Mouse (Mus musculus) yolk sac, embryonic 10.5 days (tissue): ENCODE results near the gene Ctu2.

Experiments
- DNase-seq: peaks from one replicate; pipeline ENCODE4 v3.0.0-alpha.2; 2017; ENCODE audit warnings: low spot score

The Ctu2 gene

GRCm38 (mm10) chr8:122445203-122445602, 30.7 kb upstream of the Ctu2 start:
- no peak for DNase-seq

- no peak for DNase-seq
Observed at GRCm38 (mm10) chr8:122451161-122451703, 24.7 kb upstream of the Ctu2 start.

- DNase-seq = no peak
Observed at GRCm38 (mm10) chr8:122452154-122452553, 23.8 kb upstream of the Ctu2 start.

GRCm38 (mm10) chr8:122454409-122454808, 21.5 kb upstream of the Ctu2 start:
- DNase-seq = no peak

GRCm38 (mm10) chr8:122457171-122457570, 18.8 kb upstream of the Ctu2 start:
- no peak for DNase-seq

- no peak for DNase-seq
Observed at GRCm38 (mm10) chr8:122459218-122459900, 16.6 kb upstream of the Ctu2 start.

- DNase-seq = no peak
Observed at GRCm38 (mm10) chr8:122459990-122460389, 16.0 kb upstream of the Ctu2 start.

- DNase-seq = peak; percentile 80
Observed at GRCm38 (mm10) chr8:122460524-122461472, 15.1 kb upstream of the Ctu2 start, which contains the start of gene Snai3. Snai3 (minus strand) TSS chr8:122460733.

- no peak for DNase-seq
Observed at GRCm38 (mm10) chr8:122461473-122462148, 14.3 kb upstream of the Ctu2 start.

GRCm38 (mm10) chr8:122462510-122462909, 13.4 kb upstream of the Ctu2 start:
- no peak for DNase-seq

- peak; percentile 85 for DNase-seq
Observed at GRCm38 (mm10) chr8:122463651-122464640, 12.0 kb upstream of the Ctu2 start.

- DNase-seq = no peak
Observed at GRCm38 (mm10) chr8:122464985-122465384, 11.0 kb upstream of the Ctu2 start.

- DNase-seq = no peak
Observed at GRCm38 (mm10) chr8:122467816-122468215, 8.1 kb upstream of the Ctu2 start.

- DNase-seq = peak; percentile 75
Observed at GRCm38 (mm10) chr8:122469407-122469806, 6.5 kb upstream of the Ctu2 start.

GRCm38 (mm10) chr8:122469965-122470364, 6.0 kb upstream of the Ctu2 start:
- no peak for DNase-seq

- no peak for DNase-seq
Observed at GRCm38 (mm10) chr8:122470691-122471090, 5.3 kb upstream of the Ctu2 start.

- DNase-seq = no peak
Observed at GRCm38 (mm10) chr8:122473911-122474421, 2.0 kb upstream of the Ctu2 start.

GRCm38 (mm10) chr8:122474951-122475560, 887 bp upstream of the Ctu2 start:
- DNase-seq = no peak

- DNase-seq = no peak
Observed at GRCm38 (mm10) chr8:122482448-122482847, 6.5 kb downstream of the Ctu2 start.

GRCm38 (mm10) chr8:122483877-122484276, 7.9 kb downstream of the Ctu2 start:
- no peak for DNase-seq
